Mouse (Mus musculus) cerebellum, adult 11 months (tissue): ENCODE measurements around the gene Rnf157.
A peak's percentile ranks its signal among the peaks of the same experiment; 100 is the strongest.

Source experiments
- DNase-seq: peaks from one replicate; pipeline ENCODE4 v3.0.0; 2022

Gene Rnf157

GRCm38 (mm10) chr11:116376945-116377661 is 35.7 kb downstream of the Rnf157 start:
- DNase-seq = no peak

- no peak for DNase-seq
Measured at GRCm38 (mm10) chr11:116371894-116372450, 40.9 kb downstream of the Rnf157 start.

- DNase-seq = no peak
Measured at GRCm38 (mm10) chr11:116369633-116370032, 43.2 kb downstream of the Rnf157 start.

- DNase-seq = no peak
Measured at GRCm38 (mm10) chr11:116369051-116369450, 43.8 kb downstream of the Rnf157 start.

DNA sequence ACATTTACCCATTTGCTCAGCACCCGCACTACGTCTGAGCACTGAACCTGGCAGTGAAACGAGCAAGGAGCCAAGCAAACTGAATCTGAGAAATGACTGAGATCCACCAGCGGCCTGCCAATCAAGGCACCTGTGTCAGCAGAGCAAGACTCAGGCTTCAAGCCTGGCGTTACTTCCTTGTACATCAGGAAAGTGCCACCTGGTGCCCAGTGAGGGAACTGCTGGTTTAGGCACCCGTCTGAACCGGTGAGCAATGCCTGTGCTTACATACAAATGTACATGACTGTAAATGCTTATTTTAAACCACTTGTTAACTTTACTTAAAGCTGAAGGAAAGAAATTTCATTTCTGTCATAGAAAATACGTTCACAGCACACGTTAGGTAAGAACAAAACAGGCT is 44.7 kb downstream of the Rnf157 start:
- DNase-seq = peak; percentile 71

- no peak for DNase-seq
Measured at GRCm38 (mm10) chr11:116366647-116367046, 46.2 kb downstream of the Rnf157 start.

DNA sequence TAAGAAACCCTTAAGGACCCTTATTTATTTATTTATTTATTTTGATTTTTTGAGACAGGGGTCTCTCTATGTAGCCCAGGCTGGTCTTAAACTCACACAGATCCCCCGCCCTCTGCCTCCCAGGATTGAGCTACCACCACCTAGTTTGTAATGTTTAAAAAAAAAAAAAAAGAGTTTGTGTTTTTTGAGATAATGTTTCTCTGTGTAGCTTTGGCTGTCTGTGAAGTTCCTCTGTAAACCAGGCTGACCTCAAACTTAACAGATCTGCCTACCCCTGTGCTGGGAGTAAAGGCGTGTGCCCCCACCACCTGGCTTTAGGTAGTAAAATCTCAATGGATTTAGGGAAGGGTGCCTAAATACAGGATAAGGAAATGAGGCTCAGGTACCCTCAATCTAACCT is 46.7 kb downstream of the Rnf157 start:
- no peak for DNase-seq

GRCm38 (mm10) chr11:116365432-116365831 is 47.4 kb downstream of the Rnf157 start:
- DNase-seq = no peak

DNA sequence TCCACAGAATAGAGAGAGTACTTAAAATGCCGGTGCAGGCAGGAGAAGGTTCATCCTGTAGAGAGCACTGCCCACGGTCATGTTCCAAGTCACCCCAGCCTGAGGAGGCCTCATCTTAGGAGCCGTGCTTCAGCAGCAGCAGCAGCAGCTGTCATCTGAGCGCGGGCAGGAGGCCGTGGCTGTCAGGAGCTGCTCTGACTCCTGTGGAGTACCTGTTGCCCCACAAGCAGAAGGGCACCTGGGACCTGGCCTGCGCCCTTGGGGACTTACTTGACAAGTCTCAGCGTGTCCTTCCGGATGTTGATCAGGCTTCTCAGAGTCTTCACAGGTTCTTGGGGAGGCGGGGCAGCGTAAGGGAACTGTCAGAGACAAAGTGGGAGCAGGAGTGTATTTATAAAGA is 50.8 kb downstream of the Rnf157 start:
- no peak for DNase-seq

DNA sequence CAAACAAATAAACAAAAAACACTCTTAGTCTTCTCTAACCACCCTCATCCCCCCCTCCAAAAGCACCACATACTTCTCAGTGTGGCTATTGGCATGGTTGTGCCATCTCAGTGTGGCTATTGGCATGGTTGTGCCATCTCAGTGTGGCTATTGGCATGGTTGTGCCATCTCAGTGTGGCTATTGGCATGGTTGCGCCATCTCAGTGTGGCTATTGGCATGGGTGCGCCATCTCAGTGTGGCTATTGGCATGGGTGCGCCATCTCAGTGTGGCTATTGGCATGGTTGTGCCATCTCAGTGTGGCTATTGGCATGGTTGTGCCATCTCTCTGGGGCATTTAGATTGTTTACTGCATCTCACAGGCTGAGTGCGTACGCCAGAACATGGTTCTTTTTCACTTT is 51.9 kb downstream of the Rnf157 start:
- peak; percentile 16 for DNase-seq

- DNase-seq = no peak
Measured at GRCm38 (mm10) chr11:116359652-116360051, 53.2 kb downstream of the Rnf157 start.

DNA sequence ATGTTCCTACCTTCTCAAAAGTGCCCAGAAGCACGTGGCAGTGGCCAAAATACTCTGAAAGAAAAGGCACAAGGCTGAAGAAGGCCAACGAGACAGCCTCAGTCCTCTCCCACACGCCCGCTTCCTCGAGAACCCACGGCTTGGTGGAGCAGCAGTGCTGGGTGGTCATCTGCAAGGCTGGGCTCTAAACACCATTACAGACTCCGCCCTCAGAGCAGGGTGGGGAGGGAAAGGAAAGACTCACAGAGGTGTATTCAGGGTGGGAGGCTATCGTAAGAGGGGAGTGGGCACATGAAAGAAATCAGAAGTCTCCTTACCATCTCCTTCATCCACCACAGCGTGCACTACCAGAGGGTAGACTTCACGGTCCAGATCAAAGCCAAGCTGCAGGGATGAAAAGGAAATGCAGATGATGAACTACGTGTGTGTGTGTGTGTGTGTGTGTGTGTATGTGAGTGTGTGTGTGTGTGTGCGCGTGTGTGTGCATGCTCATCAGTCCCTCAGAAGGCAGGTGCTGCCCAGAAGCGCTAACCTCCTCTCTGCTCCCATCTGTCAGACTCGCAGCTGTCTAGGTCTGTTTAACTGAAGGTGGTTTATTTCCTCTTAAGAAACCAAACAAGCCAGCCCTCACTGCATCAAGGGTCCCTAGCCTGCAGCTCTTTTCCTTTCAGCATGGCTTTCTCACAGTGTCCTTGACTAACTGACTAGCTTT is 53.8 kb downstream of the Rnf157 start:
- DNase-seq = no peak

DNA sequence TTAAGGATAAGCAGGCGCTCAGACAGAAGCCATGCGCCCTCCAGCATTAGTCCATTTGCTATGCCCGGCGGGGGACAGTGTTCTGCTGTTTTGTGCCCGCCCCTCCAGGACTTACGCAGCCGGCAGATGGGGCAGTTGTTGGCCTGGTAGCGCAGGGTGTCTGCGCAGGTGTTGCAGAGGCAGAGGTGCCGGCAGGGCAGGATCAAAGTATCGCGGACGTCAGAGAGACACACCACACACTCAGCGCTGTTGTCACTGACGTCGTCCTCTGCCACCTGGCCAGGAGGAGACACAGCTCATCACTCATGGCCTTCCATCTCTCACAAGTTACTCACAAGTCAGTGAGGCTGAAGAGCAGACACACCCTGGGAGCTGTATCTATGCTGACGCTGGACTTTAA is 58.3 kb downstream of the Rnf157 start:
- DNase-seq = no peak

- no peak for DNase-seq
Measured at GRCm38 (mm10) chr11:116353535-116353934, 59.3 kb downstream of the Rnf157 start.

- no peak for DNase-seq
Measured at GRCm38 (mm10) chr11:116351294-116351693, 61.5 kb downstream of the Rnf157 start.

GRCm38 (mm10) chr11:116347955-116348354 is 64.9 kb downstream of the Rnf157 start:
- DNase-seq = no peak

DNA sequence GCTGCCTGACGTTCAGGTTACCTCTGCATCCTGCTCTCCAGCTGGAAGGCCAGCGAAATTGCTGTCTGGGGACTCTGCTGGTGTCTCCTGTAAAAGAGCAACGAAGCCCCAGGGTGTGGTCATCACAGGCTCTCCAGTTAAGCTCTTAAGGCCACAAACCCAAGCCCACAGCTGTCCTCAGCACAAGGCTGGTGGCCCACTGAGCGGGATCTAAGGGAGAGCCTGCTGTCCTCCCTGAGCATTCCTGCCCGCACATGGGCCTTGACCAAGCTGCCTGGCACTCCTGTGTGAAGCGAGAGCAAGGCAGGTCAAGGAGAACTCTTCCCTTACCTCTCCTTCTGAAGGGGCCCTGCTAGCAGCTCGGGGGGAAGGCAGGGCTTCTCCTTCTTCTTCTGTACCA is 65.8 kb downstream of the Rnf157 start:
- DNase-seq = no peak

GRCm38 (mm10) chr11:116342069-116342791 is 70.6 kb downstream of the Rnf157 start:
- no peak for DNase-seq

DNA sequence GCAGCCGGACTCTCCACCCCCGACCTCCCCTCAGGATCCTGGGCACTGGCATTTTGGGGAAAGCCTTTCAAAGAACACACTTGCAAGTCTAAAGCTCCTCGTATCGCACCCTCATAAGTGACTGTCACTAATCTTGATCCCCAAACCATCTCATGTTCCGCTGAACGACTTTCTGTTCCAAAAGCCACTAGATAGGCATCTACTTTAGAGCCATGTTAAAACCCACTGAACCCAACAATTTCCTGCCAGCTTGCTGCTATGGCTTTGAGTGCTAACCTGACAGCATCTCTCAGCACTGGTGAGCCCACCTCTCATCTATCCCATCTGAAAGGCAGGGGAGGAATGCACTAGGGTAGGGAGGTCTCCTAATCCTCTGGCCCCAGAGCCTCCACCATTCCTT is 75.3 kb downstream of the Rnf157 start:
- no peak for DNase-seq

GRCm38 (mm10) chr11:116337000-116337399 is 75.8 kb downstream of the Rnf157 start:
- DNase-seq = no peak

DNA sequence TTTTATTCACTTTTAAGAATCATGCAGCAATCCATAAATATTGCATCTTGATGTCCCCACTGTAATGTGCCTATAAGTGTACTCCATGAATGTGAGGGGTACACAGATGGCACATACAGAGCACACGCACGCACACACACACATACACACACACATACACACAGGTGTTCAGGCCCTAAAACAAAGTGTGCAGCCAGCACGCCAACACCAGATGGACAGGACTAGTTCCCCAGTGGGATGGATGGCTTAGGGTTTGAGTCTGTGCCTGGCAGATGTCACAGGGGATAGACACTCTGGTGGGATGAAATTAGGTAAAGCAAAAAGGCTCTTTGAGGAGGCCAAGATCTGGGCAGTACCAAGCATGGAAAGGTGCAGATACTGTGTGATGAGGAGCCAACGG is 76.4 kb downstream of the Rnf157 start:
- DNase-seq = no peak

- peak; percentile 80 for DNase-seq
Measured at GRCm38 (mm10) chr11:116335244-116336036, 77.4 kb downstream of the Rnf157 start, which contains the start of gene Foxj1. TSS of gene Foxj1 (minus strand) at chr11:116335399.

- DNase-seq = no peak
Measured at GRCm38 (mm10) chr11:116334417-116334782, 78.4 kb downstream of the Rnf157 start.
